Mouse (Mus musculus): ENCODE results near the gene Ccdc84.

GRCm38 (mm10) chr9:44440961-44441360 lies 22.6 kb upstream of the Ccdc84 start, which contains the start of gene Foxr1:
- no peak for TF ChIP-seq POLR2A (IDR thresholded peaks at IDR 0.05; ENCODE audit: borderline replicate concordance, low read depth, low read length)
- no peak for TF ChIP-seq CTCF (IDR thresholded peaks at IDR 0.05; ENCODE audit: low read depth, low read length)

Data from bone marrow macrophage, adult 2 months (primary cell).